Mouse (Mus musculus): ENCODE data around the gene Lrmp.

DNA sequence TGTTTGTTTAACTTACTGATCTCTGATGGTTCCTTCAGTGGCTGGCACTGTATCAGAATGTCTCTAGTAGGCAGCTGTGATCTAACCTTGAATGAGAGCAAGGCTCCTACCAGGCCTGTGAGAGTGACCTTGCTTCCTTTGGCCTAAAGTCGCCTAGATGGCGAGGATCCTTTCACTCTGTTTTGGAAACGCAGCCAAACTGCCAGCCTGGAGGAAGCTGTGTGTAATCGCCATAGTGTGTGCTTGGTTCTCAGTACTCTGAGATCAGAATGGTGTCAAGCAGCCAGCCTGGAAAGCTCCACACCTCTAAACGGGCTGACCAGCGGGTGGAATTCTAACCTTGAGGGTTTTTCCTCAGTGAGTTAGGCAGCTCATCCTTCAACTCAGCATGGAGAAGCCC, 2.6 kb upstream of the Lrmp start:
- TF ChIP-seq RCOR1 (conservative IDR thresholded peaks at IDR 0.05; ENCODE audit: low read depth, low read length), result no peak
- TF ChIP-seq MAFK (IDR thresholded peaks at IDR 0.05; ENCODE audit: insufficient replicate concordance, low read length), result no peak

Measured in CH12.LX (cell line).